Mouse (Mus musculus): ENCODE measurements around the gene Ttc7. TPM values are rescaled to one million over a fixed set of nuclear protein-coding genes. Genes with fewer than 3 reads are reported as not detected.

Ttc7 gene
- total and polyA plus RNA-seq, 3 experiments: 22.8 to 42.4 TPM; not detected in 1

DNA sequence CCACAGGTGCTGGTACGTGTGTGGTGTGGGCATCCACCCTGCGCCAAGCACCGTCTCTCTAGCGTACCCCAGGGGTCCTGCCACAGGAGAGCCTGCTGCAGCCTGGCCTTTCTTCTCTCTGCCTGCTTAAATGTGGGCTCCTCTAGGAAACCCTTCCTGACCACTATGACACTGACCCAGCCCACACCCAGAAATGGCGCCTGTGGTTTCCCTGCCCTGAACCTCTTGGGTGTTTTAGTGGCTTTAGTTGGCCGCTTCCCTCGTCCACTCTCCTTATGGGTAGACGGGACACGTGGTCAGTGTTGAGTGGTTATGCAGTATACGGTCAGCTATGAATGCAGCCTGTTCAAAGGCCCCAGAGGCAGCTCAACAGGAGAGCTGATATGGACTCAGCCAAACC, 85.8 kb downstream of the Ttc7 start:
- Histone ChIP-seq H3K9ac (ENCODE audit: control insufficient read depth, low read depth, low read length, poor library complexity, severe bottlenecking) (no peak overlapping the region), H3K27ac (ENCODE audit: control insufficient read depth, low read depth, low read length) (no peak overlapping the region)

DNA sequence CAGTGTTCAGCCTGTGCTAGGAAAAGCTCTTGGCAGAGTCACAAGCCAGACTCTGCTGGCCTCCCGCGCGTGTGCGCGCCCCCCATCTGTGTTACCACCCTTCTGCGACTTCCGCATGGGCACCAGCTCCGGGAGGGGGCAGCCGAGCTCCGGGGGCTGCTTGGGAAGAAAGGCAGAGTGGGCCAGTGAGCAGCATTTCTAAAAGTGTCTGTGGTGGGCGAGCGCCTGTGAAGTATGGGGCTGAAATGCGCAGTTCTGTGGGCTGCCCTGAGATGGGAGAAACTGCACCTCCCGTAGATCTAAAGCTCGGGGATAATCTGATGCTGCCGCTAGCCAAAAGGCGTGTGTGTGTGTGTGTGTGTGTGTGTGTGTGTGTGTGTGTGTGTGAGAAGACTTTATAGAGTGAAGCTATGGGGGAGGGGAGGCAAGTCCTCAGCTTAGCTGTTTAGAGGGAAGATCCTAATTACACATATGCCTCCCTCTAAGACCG, 86.6 kb downstream of the Ttc7 start:
- Histone ChIP-seq H3K36me3 (ENCODE audit: control insufficient read depth in 1 of 2, insufficient read depth in 2 of 2, low read length in 2 of 2) (no peaks in the 10 kb centered on the region), H3K27ac (ENCODE audit: control insufficient read depth, low read depth, low read length) (no peak overlapping the region), H3K79me2 (ENCODE audit: control insufficient read depth, insufficient read depth, low read length, poor library complexity) (no peaks in the 10 kb centered on the region), H3K27me3 (ENCODE audit: control insufficient read depth in 1 of 2, insufficient read depth in 2 of 2, low read length in 2 of 2) (no peaks in the 10 kb centered on the region), H3K9me3 (replicated peaks; ENCODE audit: insufficient read depth, low read length) (no peaks in the 10 kb centered on the region), H3K4me3 (ENCODE audit: control insufficient read depth in 1 of 2, insufficient read depth in 1 of 2, low read depth in 2 of 2, low read length in 2 of 2) (no peak overlapping the region), H3K4me1 (ENCODE audit: control insufficient read depth in 1 of 2, insufficient read depth in 2 of 2, low read length in 2 of 2) (peaks cover 0 to 4% of the 10 kb centered on the region in 2 experiments; a peak in 2 of 4 replicates), H3K9ac (ENCODE audit: control insufficient read depth, low read depth, low read length, poor library complexity, severe bottlenecking) (no peak overlapping the region)
- DNase-seq (ENCODE audit: low read depth, low spot score): no peak
- TF ChIP-seq ZMIZ1 (IDR thresholded peaks at IDR 0.05; ENCODE audit: low read depth, low read length) (no peak), ZC3H11A (IDR thresholded peaks at IDR 0.05; ENCODE audit: low read depth, low read length) (no peak), ZNF384 (IDR thresholded peaks at IDR 0.05; ENCODE audit: low read depth, low read length) (no peak), SMC3 (IDR thresholded peaks at IDR 0.05; ENCODE audit: low read depth, low read length) (no peak), TBP (IDR thresholded peaks at IDR 0.05; ENCODE audit: low read depth, low read length) (no peak), JUND (IDR thresholded peaks at IDR 0.05; ENCODE audit: low read depth, low read length) (no peak), USF1 (IDR thresholded peaks at IDR 0.05; ENCODE audit: low read depth, low read length) (no peak), ZKSCAN1 (IDR thresholded peaks at IDR 0.05; ENCODE audit: low read depth, low read length) (no peak)

More for the DNA sequence above, 85.8 kb downstream of the Ttc7 start:
- no peaks in the 10 kb centered on the region for H3K36me3 ChIP-seq (ENCODE audit: control insufficient read depth in 1 of 2, insufficient read depth in 2 of 2, low read length in 2 of 2)
- TF ChIP-seq ZNF384 (IDR thresholded peaks at IDR 0.05; ENCODE audit: low read depth, low read length) (no peak), UBTF (IDR thresholded peaks at IDR 0.05; ENCODE audit: borderline replicate concordance, insufficient read depth, low read depth, low read length) (no peak), TBP (IDR thresholded peaks at IDR 0.05; ENCODE audit: low read depth, low read length) (no peak), TCF12 (IDR thresholded peaks at IDR 0.05; ENCODE audit: low read depth, low read length) (no peak), ZKSCAN1 (IDR thresholded peaks at IDR 0.05; ENCODE audit: low read depth, low read length) (no peak), MXI1 (IDR thresholded peaks at IDR 0.05; ENCODE audit: low read depth, low read length) (no peak), MYB (IDR thresholded peaks at IDR 0.05; ENCODE audit: low read depth, low read length) (no peak)
- H3K9me3 ChIP-seq (replicated peaks; ENCODE audit: insufficient read depth, low read length): no peaks in the 10 kb centered on the region
- no peak for DNase-seq (ENCODE audit: low read depth, low spot score)
- no peaks in the 10 kb centered on the region for H3K27me3 ChIP-seq (ENCODE audit: control insufficient read depth in 1 of 2, insufficient read depth in 2 of 2, low read length in 2 of 2)
- H3K4me1 ChIP-seq (ENCODE audit: control insufficient read depth in 1 of 2, insufficient read depth in 2 of 2, low read length in 2 of 2): peaks cover 0 to 4% of the 10 kb centered on the region in 2 experiments; a peak in 2 of 4 replicates
- H3K79me2 ChIP-seq (ENCODE audit: control insufficient read depth, insufficient read depth, low read length, poor library complexity): no peaks in the 10 kb centered on the region
- H3K4me3 ChIP-seq (ENCODE audit: control insufficient read depth in 1 of 2, insufficient read depth in 1 of 2, low read depth in 2 of 2, low read length in 2 of 2): no peak overlapping the region

DNA sequence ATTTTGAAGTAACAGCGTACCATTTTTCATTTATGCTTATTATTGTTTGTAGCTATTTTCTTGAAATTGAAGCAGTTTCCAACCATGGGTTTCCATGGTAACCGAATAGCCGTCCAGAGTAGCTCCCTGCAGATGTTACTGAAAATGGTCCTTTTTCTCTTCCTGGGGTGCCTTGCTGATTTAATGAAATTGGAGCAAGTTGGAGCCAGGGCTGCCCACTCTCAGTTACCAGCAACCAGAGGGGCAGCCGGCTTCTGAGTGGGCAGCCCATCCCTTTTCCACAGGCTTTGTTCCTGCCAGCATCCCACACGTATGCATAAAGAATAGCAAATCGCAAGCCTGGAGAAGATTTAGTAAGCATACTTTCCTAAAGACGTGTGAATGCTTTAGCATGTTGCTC, 89.5 kb downstream of the Ttc7 start:
- no peaks in the 10 kb centered on the region for H3K36me3 ChIP-seq (ENCODE audit: control insufficient read depth in 1 of 2, insufficient read depth in 2 of 2, low read length in 2 of 2)
- H3K9ac ChIP-seq (ENCODE audit: control insufficient read depth, low read depth, low read length, poor library complexity, severe bottlenecking): no peak overlapping the region
- H3K79me2 ChIP-seq (ENCODE audit: control insufficient read depth, insufficient read depth, low read length, poor library complexity): no peaks in the 10 kb centered on the region
- H3K9me3 ChIP-seq (replicated peaks; ENCODE audit: insufficient read depth, low read length): no peaks in the 10 kb centered on the region
- no peak overlapping the region for H3K4me3 ChIP-seq (ENCODE audit: control insufficient read depth in 1 of 2, insufficient read depth in 1 of 2, low read depth in 2 of 2, low read length in 2 of 2)
- no peaks in the 10 kb centered on the region for H3K27me3 ChIP-seq (ENCODE audit: control insufficient read depth in 1 of 2, insufficient read depth in 2 of 2, low read length in 2 of 2)
- no peaks in the 10 kb centered on the region for H3K4me1 ChIP-seq (ENCODE audit: control insufficient read depth in 1 of 2, insufficient read depth in 2 of 2, low read length in 2 of 2)
- no peak for DNase-seq (ENCODE audit: low read depth, low spot score)
- TF ChIP-seq POLR2AphosphoS2 (IDR thresholded peaks at IDR 0.05; ENCODE audit: low read length) (no peak), POLR2AphosphoS5 (IDR thresholded peaks at IDR 0.05; ENCODE audit: borderline replicate concordance, low read depth, low read length) (no peak), JUND (IDR thresholded peaks at IDR 0.05; ENCODE audit: low read depth, low read length) (no peak), CTCF (IDR thresholded peaks at IDR 0.05 in 2 of 3, conservative IDR thresholded peaks at IDR 0.05 in 1 of 3; ENCODE audit: control insufficient read depth in 1 of 3, insufficient read depth in 1 of 3, low read depth in 2 of 3, low read length in 3 of 3, poor library complexity in 1 of 3, severe bottlenecking in 1 of 3) (no peak)
- H3K27ac ChIP-seq (ENCODE audit: control insufficient read depth, low read depth, low read length): no peak overlapping the region

All from MEL (cell line).